In genomic region chr5:119389857-119390256, GRCm38 (mm10) we compare ENCODE assay signal across 10 mouse cellular contexts.
DNase-seq lines count a peak whose midpoint lies in the region; ATAC-seq lines count a peak whose summit lies in the region.
"Had no signal": no experiment of that assay in that cellular context is flagged by ENCODE, and none has a peak within 500 bp of the region (broad histone marks: within the 10 kb centered on the region; RNA-seq: fewer than 3 reads in every experiment).

No protein-coding gene starts in this region.

- ATAC-seq in embryonic facial prominence, embryonic 14.5 days (ENCODE audit: low read depth) = no peak
- no peak for ATAC-seq in granulocyte monocyte progenitor cell, adult 5-6 weeks (replicated peaks; ENCODE audit: poor library complexity, severe bottlenecking)

- H3K4me3 ChIP-seq in embryonic facial prominence, embryonic 14.5 days (ENCODE audit: low read depth, low read length) = no peak overlapping the region
- H3K4me3 ChIP-seq: heart, embryonic 12.5 days had no signal

- H3K9ac ChIP-seq in embryonic facial prominence, embryonic 14.5 days (ENCODE audit: low read depth, low read length) = 0 out of 2 replicates have a peak overlapping the region, but pooled peaks have one; percentile 19
- H3K9ac ChIP-seq: heart, embryonic 12.5 days had no signal

- H3K9me3 ChIP-seq in embryonic facial prominence, embryonic 14.5 days (ENCODE audit: control insufficient read depth, low read length) = no peaks in the 10 kb centered on the region
- H3K9me3 ChIP-seq: heart, embryonic 12.5 days had no signal

- DNase-seq in layer of hippocampus, adult 11-12 months (ENCODE audit: low spot score) = peak; percentile 37
- DNase-seq in layer of hippocampus, postnatal 25 days (ENCODE audit: extremely low spot score in 1 of 2, low spot score in 1 of 2) = no peak
- DNase-seq in cerebellum, adult 11-12 months = peak; percentile 85
- peak; percentile 80 for DNase-seq in embryonic facial prominence, embryonic 14.5 days (ENCODE audit: low spot score)
- DNase-seq in right cerebral cortex, postnatal 10 days (ENCODE audit: low spot score in 2 of 2) = peak; percentile 76
- no peak for DNase-seq in liver
- DNase-seq: thymus, adult 2 months had no signal

- no peaks in the 10 kb centered on the region for H3K36me3 ChIP-seq in embryonic facial prominence, embryonic 14.5 days (ENCODE audit: control insufficient read depth, insufficient read depth, low read length)
- H3K36me3 ChIP-seq: heart, embryonic 12.5 days had no signal

- 54% methylated on average over 7 of the region's 7 CpGs for WGBS in embryonic facial prominence, embryonic 14.5 days

- H3K4me2 ChIP-seq in embryonic facial prominence, embryonic 14.5 days (ENCODE audit: low read depth, low read length) = no peak overlapping the region
- H3K4me2 ChIP-seq: heart, embryonic 12.5 days; midbrain, embryonic 11.5 days had no signal

- peaks cover 6% of the 10 kb centered on the region; the same call in 1 of the 2 replicates for H3K4me1 ChIP-seq in embryonic facial prominence, embryonic 14.5 days (ENCODE audit: control insufficient read depth, insufficient read depth, low read length)
- H3K4me1 ChIP-seq: heart, embryonic 12.5 days had no signal

- H3K27ac ChIP-seq in embryonic facial prominence, embryonic 14.5 days (replicated peaks; ENCODE audit: low read depth, low read length) = peak overlapping the region; percentile 77; the same call in 1 of the 2 replicates

- no peaks in the 10 kb centered on the region for H3K27me3 ChIP-seq in embryonic facial prominence, embryonic 14.5 days (replicated peaks; ENCODE audit: control insufficient read depth, insufficient read depth, low read length)
- H3K27me3 ChIP-seq: heart, embryonic 12.5 days had no signal

Comparison
In these comparisons a context has a peak if more than half of its experiments do, and no peak if none do; other contexts are left out.
1. DNase-seq: peak in layer of hippocampus, adult 11-12 months (single experiment), cerebellum, adult 11-12 months (single experiment), embryonic facial prominence, embryonic 14.5 days (single experiment) and right cerebral cortex, postnatal 10 days (2 of 2); none in layer of hippocampus, postnatal 25 days (0 of 2) and liver (single experiment).